Mouse (Mus musculus) erythroblast, embryonic 14.5 days (primary cell): Measurements from ENCODE around the gene Ehd1.

ENCODE experiments used
- GATA1 ChIP-seq: IDR thresholded peaks from 2 replicates; pipeline ENCODE4 v1.6.1; 2012; ENCODE audit warnings: low read length, inconsistent platforms, mixed read lengths
- TAL1 ChIP-seq: IDR thresholded peaks from 3 replicates; pipeline ENCODE4 v1.6.1; 2012; ENCODE audit warnings: low read length, inconsistent platforms, mixed read lengths

DNA sequence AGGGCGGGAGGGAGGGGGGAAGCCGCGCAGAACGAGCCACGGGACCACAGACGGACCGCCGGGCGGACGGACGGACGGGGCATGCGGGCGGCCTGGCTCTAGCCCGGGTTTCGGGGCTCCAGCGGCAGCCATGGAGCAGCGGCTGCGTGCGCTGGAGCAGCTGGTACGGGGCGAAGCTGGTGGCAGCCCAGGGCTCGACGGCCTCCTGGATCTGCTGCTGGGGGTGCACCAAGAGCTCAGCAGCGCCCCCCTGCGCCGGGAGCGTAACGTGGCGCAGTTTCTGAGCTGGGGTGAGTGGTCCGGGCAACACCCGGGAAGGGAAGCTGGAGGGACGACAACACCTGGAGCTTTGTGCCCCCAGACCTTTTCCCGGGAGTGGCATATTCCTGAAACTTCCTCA lies 30.1 kb downstream of the Ehd1 start:
- TF ChIP-seq TAL1, result no peak
- TF ChIP-seq GATA1, result no peak
